Mouse (Mus musculus) ES-E14 (cell line): Measurements from ENCODE around the gene Zmynd11.

Experiments
- CHD2 ChIP-seq: IDR thresholded peaks from 2 replicates; pipeline ENCODE4 v1.6.1; 2014; ENCODE audit warnings: mild to moderate bottlenecking, low read depth, low read length, inconsistent platforms
- HCFC1 ChIP-seq: IDR thresholded peaks from 2 replicates; pipeline ENCODE4 v1.6.1; 2012; ENCODE audit warnings: low read length, inconsistent platforms, borderline replicate concordance; ENCODE audit not compliant: insufficient read depth
- MAFK ChIP-seq: IDR thresholded peaks from 2 replicates; pipeline ENCODE4 v1.6.1; 2014; ENCODE audit warnings: mild to moderate bottlenecking, low read depth, low read length, inconsistent platforms; ENCODE audit not compliant: insufficient read depth
- ZC3H11A ChIP-seq: IDR thresholded peaks from 2 replicates; pipeline ENCODE4 v1.6.1; 2012; ENCODE audit warnings: low read depth, mild to moderate bottlenecking, inconsistent platforms, low read length, borderline replicate concordance

- TF ChIP-seq HCFC1 (no peak), CHD2 (no peak), MAFK (no peak), ZC3H11A (no peak)
These were observed 56.5 kb downstream of the Zmynd11 start for GRCm38 (mm10) chr13:9708433-9709240.
